Mouse (Mus musculus) neutrophil, adult 5-6 weeks (primary cell): Measurements from ENCODE around the gene Ikbip. TPM values are rescaled to one million over a fixed set of nuclear protein-coding genes. Genes with fewer than 3 reads are reported as not detected.

ENCODE experiments used
- ATAC-seq: fragments of 151-379, 151-347 bp; 2 replicates; pipeline ENCODE4 v1.8.0; 2017; ENCODE audit warnings: mild to moderate bottlenecking, moderate TSS enrichment; ENCODE audit not compliant: insufficient number of reproducible peaks, poor library complexity, low FRiP score, severe bottlenecking; ENCODE audit errors: extremely low read depth
- total RNA-seq: library from RNA; stranded (forward); fragments of 200-1000 nt; gene quantifications from 2 replicates; pipeline ENCODE4 v1.2.3, GENCODE M21; 2017

The Ikbip gene
- total RNA-seq, 1 experiment from 2014 or later: 7.8 TPM

GRCm38 (mm10) chr10:91142654-91143191 lies 60.0 kb downstream of the Ikbip start:
- ATAC-seq: peak; percentile 64

GRCm38 (mm10) chr10:91143313-91144230 lies 60.8 kb downstream of the Ikbip start:
- no peak for ATAC-seq

GRCm38 (mm10) chr10:91145413-91145812 lies 62.7 kb downstream of the Ikbip start:
- no peak for ATAC-seq

Other genes with a start within 250 kb of the Ikbip start
- 36.1 and 41.4 TPM in 2 replicates for gene Apaf1, start 170 bp upstream of the Ikbip start, total RNA-seq
- gene Slc25a3, start 41.1 kb downstream of the Ikbip start, total RNA-seq: 245 and 253 TPM in 2 replicates
- gene Tmpo, start 98.4 kb downstream of the Ikbip start, total RNA-seq: 305 and 326 TPM in 2 replicates